Mouse (Mus musculus): ENCODE data around the gene Tarbp1. TPM values are rescaled to one million over a fixed set of nuclear protein-coding genes. Genes with fewer than 3 reads are reported as not detected.

Gene Tarbp1
- polyA plus RNA-seq (2015; fragmentation: Nextera tagmentation; extraction: Ambion mirVana) = 1.5 and 1.8 TPM in 2 replicates

DNA sequence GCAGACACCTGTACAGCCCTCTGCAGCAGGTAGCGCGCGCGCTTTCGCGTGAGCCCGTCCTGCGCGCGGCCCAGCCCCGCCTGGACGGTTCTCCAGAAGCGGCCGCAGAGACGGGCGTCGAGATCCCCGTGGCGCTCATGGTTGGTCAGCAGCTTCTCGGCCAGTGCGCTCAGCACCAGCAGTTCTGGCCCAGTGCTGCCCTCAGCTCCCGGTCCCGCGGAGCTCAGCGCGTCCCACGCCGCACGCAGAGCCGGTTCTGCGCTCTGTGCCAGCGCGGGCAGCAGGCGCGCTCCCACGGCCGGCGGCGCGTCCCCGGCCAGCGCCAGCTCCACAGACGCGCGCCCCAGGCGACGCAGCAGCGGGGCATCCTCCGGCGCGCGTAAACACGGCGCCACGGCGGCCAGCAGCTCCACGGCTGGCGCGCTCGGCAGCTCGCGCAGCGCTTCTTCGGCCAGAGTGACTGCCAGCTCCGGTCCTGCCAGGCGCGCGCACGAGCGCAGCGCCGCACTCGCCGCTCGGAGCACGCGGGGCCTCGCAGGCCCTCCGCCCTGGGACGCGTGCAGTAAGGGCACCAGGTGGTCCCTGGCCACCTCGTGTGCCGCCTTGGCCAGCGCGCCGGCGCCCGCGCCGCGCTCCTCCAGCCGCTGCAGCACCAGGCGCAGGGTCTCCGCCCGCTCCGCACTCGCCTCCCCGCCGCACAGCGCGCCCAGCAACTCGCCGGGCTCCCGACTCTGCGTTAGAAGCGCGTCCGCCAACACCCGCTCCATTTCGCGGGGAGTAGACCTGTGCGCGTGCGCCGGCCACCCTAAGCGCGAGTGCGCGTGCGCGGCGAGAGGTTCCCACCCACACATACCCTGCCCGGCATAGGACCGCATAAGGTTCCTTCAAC is at the start of gene Tarbp1:
TSS of gene Tarbp1 (minus strand) at position 767 of the 889 bp plus-strand sequence.
- WGBS = under 1% methylated on average over 123 of the region's 124 CpGs
- Histone ChIP-seq H3K9ac (peak within 1 kb of the TSS; percentile 77), H3K36me3 (replicated peaks) (0 out of 2 replicates have a peak, but pooled peaks cover 3% of the 10 kb centered on the region), H3K27me3 (replicated peaks) (peaks cover 10% of the 10 kb centered on the region; the same call in 1 of the 2 replicates), H3K4me3 (peak within 1 kb of the TSS; percentile 97), H3K9me3 (no peaks in the 10 kb centered on the region), H3K27ac (peak within 1 kb of the TSS; percentile 91), H3K4me2 (peak within 1 kb of the TSS; percentile 70), H3K4me1 (peaks cover 24% of the 10 kb centered on the region)
- ATAC-seq (replicated peaks) = peak; percentile 95

DNA sequence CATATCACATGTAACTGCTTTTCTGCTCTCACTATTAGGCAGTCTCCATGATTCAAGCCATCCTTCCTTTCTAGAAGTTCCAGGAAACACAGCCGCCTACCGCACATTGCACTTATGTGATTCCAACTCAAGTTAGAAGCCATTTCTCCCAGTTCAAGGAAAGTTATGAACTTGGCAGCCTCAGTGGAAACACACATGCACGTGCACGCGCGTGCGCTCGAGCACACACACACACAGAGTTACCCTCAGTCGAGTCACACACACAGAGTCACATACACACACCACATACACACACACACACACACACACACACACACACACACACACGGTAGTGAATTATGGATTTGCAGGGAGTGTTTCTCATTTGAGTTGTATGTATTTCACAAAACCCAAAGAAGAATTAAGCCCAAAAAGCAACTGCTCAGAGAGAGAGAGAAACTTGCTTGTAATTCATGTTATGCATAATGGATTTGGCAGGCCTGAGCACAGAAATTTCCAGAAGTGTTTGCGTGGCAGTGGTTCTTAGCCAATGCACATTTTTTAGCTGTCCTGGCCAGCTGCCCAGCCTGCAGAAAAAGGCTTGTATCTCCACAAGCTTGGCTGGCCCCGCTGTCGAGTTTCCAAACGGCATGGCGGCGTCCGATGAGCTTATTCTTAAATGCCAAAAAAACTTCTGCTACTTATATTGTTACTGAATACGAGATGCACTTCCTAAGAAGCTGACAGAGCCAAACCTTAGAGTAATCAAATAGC is 49.5 kb upstream of the Tarbp1 start:
- Histone ChIP-seq H3K9me3 (no peaks in the 10 kb centered on the region), H3K27ac (peak overlapping the region; percentile 51), H3K4me1 (peaks cover 7% of the 10 kb centered on the region), H3K9ac (no peak overlapping the region), H3K4me3 (no peak overlapping the region), H3K4me2 (no peak overlapping the region), H3K36me3 (replicated peaks) (no peaks in the 10 kb centered on the region), H3K27me3 (replicated peaks) (no peaks in the 10 kb centered on the region)
- 76% methylated on average over 18 of the region's 18 CpGs for WGBS
- no peak for ATAC-seq (replicated peaks)

- Histone ChIP-seq H3K27me3 (replicated peaks) (no peaks in the 10 kb centered on the region), H3K4me3 (no peak overlapping the region), H3K36me3 (replicated peaks) (no peaks in the 10 kb centered on the region), H3K4me2 (no peak overlapping the region), H3K9ac (no peak overlapping the region), H3K9me3 (no peaks in the 10 kb centered on the region), H3K4me1 (peaks cover 7% of the 10 kb centered on the region), H3K27ac (0 out of 2 replicates have a peak overlapping the region, but pooled peaks have one; percentile 12)
- 78% methylated on average over 11 of the region's 11 CpGs for WGBS
- no peak for ATAC-seq (replicated peaks)
These were observed 48.3 kb upstream of the Tarbp1 start for GRCm38 (mm10) chr8:126523060-126523574.

- H3K27me3 ChIP-seq (replicated peaks) = no peaks in the 10 kb centered on the region
- H3K9ac ChIP-seq = no peak overlapping the region
- no peak for ATAC-seq (replicated peaks)
- 90% methylated on average over 4 of the region's 4 CpGs for WGBS
- no peak overlapping the region for H3K4me2 ChIP-seq
- H3K9me3 ChIP-seq = no peaks in the 10 kb centered on the region
- no peak overlapping the region for H3K27ac ChIP-seq
- peaks cover 22% of the 10 kb centered on the region for H3K4me1 ChIP-seq
- no peaks in the 10 kb centered on the region for H3K36me3 ChIP-seq (replicated peaks)
- no peak overlapping the region for H3K4me3 ChIP-seq
These were observed 44.6 kb upstream of the Tarbp1 start for GRCm38 (mm10) chr8:126519447-126519975.

GRCm38 (mm10) chr8:126516620-126517577 is 42.0 kb upstream of the Tarbp1 start:
- H3K36me3 ChIP-seq (replicated peaks) = no peaks in the 10 kb centered on the region
- WGBS = 3% methylated on average over 27 of the region's 27 CpGs
- H3K27ac ChIP-seq = peak overlapping the region; percentile 85
- peak overlapping the region; percentile 20; the same call in 1 of the 2 replicates for H3K9ac ChIP-seq
- no peaks in the 10 kb centered on the region for H3K9me3 ChIP-seq
- peak overlapping the region; percentile 51 for H3K4me2 ChIP-seq
- H3K4me1 ChIP-seq = peaks cover 19% of the 10 kb centered on the region
- ATAC-seq (replicated peaks) = peak; percentile 86
- peak overlapping the region; percentile 19 for H3K4me3 ChIP-seq
- no peaks in the 10 kb centered on the region for H3K27me3 ChIP-seq (replicated peaks)

- H3K27ac ChIP-seq = no peak overlapping the region
- ATAC-seq (replicated peaks) = peak; percentile 41; the same call in 1 of the 2 replicates
- H3K9ac ChIP-seq = no peak overlapping the region
- no peaks in the 10 kb centered on the region for H3K36me3 ChIP-seq (replicated peaks)
- H3K4me1 ChIP-seq = peaks cover 19% of the 10 kb centered on the region
- no peaks in the 10 kb centered on the region for H3K9me3 ChIP-seq
- H3K4me3 ChIP-seq = no peak overlapping the region
- H3K4me2 ChIP-seq = no peak overlapping the region
- no peaks in the 10 kb centered on the region for H3K27me3 ChIP-seq (replicated peaks)
- WGBS = 74% methylated on average over 10 of the region's 10 CpGs
These were observed 39.4 kb upstream of the Tarbp1 start for GRCm38 (mm10) chr8:126514011-126514964.

DNA sequence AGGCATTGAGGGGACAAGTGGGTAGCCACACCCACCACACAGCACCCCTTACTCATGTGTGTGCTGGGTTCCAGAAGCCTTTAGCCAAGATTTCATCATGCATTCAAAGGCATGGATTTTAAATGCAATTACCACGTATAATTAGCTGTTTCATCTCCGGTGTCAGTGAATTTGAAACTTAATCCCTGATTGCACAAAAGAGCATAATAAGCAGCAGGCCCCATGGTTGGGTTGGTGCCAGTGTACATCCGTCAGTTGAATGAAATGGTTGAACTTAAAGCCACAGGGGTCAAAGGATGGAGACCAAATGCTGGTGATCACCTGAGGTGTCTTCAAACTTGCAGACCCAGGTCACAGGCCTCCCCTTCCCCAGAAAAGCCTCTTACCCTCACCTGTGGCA is 36.0 kb upstream of the Tarbp1 start:
- WGBS = 56% methylated on average over 3 of the region's 3 CpGs
- no peak for ATAC-seq (replicated peaks)
- no peaks in the 10 kb centered on the region for H3K36me3 ChIP-seq (replicated peaks)

GRCm38 (mm10) chr8:126509635-126510034 is 34.8 kb upstream of the Tarbp1 start:
- WGBS = 53% methylated on average over 6 of the region's 6 CpGs
- no peaks in the 10 kb centered on the region for H3K27me3 ChIP-seq (replicated peaks)
- no peak overlapping the region for H3K9ac ChIP-seq
- H3K27ac ChIP-seq = no peak overlapping the region
- H3K4me3 ChIP-seq = no peak overlapping the region
- H3K9me3 ChIP-seq = no peaks in the 10 kb centered on the region
- H3K4me1 ChIP-seq = no peaks in the 10 kb centered on the region
- H3K36me3 ChIP-seq (replicated peaks) = no peaks in the 10 kb centered on the region
- no peak overlapping the region for H3K4me2 ChIP-seq
- no peak for ATAC-seq (replicated peaks)

More for the DNA sequence above, 36.0 kb upstream of the Tarbp1 start:
- Histone ChIP-seq H3K9ac (no peak overlapping the region), H3K9me3 (no peaks in the 10 kb centered on the region), H3K4me2 (no peak overlapping the region), H3K27me3 (replicated peaks) (no peaks in the 10 kb centered on the region), H3K4me3 (no peak overlapping the region), H3K4me1 (no peaks in the 10 kb centered on the region), H3K27ac (no peak overlapping the region)

DNA sequence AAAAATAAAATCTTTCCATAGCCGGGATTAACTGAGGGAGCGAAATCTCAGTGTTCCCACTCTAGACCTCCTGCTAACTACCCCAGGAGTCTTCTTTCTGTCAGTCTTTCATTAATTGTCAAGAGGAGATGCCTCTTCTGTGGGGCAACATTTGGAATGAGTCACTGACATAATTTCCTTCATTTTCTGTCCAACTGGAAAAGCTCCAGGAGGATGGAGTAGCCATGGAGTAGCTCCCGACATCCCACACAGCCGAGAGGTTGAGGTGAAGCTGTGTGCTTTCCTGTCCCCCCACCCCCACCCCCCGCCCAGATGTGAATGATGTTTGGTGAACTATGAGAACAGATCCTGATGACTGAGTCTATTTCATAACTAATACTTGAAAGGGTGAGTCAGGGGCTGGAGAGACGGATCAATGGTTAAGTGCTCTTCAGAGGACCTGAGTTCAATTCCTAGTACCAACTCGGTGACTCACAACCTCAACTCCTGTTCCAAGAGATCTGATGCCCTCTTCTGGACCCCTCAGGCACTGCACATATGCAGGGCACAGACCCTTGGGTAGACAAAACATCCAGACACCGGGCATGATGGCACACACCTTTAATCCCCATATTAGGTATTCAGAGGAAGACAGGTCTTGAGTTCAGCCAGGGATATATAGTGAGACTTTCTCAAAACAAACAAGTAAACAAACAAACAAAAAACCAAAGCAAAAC is 34.2 kb upstream of the Tarbp1 start:
- 89% methylated on average over 8 of the region's 8 CpGs for WGBS
- no peaks in the 10 kb centered on the region for H3K9me3 ChIP-seq

GRCm38 (mm10) chr8:126508221-126508620 is 33.4 kb upstream of the Tarbp1 start:
- H3K36me3 ChIP-seq (replicated peaks) = no peaks in the 10 kb centered on the region
- H3K9ac ChIP-seq = no peak overlapping the region
- H3K4me3 ChIP-seq = no peak overlapping the region
- H3K9me3 ChIP-seq = no peaks in the 10 kb centered on the region
- H3K4me1 ChIP-seq = no peaks in the 10 kb centered on the region
- no peak overlapping the region for H3K4me2 ChIP-seq
- H3K27ac ChIP-seq = no peak overlapping the region
- 92% methylated on average over 2 of the region's 2 CpGs for WGBS
- no peak for ATAC-seq (replicated peaks)
- no peaks in the 10 kb centered on the region for H3K27me3 ChIP-seq (replicated peaks)

More for the DNA sequence above, 34.2 kb upstream of the Tarbp1 start:
- no peak overlapping the region for H3K4me3 ChIP-seq
- no peaks in the 10 kb centered on the region for H3K27me3 ChIP-seq (replicated peaks)
- no peak overlapping the region for H3K4me2 ChIP-seq
- ATAC-seq (replicated peaks) = no peak
- H3K27ac ChIP-seq = no peak overlapping the region
- H3K4me1 ChIP-seq = no peaks in the 10 kb centered on the region
- H3K36me3 ChIP-seq (replicated peaks) = no peaks in the 10 kb centered on the region
- no peak overlapping the region for H3K9ac ChIP-seq
